Mouse (Mus musculus) left cerebral cortex, adult 18-20 months (tissue): ENCODE results near the gene Jam2. TPM values are rescaled to one million over a fixed set of nuclear protein-coding genes. Genes with fewer than 3 reads are reported as not detected.
A peak's percentile ranks its signal among the peaks of the same experiment; 100 is the strongest.

Source experiments
- DNase-seq, 2 experiments: peaks; one replicate each; pipeline ENCODE4 v3.0.0; 2021 to 2022; ENCODE audit warnings: low spot score in 2 of 2, mixed read lengths in 1 of 2
- total RNA-seq, 2 experiments: library from RNA; stranded (reverse); gene quantifications; 2 replicates each; pipeline ENCODE4 v1.2.3; 2021

The Jam2 gene
- total RNA-seq, 2 experiments from 2014 or later: 23.0 to 24.1 TPM

DNA sequence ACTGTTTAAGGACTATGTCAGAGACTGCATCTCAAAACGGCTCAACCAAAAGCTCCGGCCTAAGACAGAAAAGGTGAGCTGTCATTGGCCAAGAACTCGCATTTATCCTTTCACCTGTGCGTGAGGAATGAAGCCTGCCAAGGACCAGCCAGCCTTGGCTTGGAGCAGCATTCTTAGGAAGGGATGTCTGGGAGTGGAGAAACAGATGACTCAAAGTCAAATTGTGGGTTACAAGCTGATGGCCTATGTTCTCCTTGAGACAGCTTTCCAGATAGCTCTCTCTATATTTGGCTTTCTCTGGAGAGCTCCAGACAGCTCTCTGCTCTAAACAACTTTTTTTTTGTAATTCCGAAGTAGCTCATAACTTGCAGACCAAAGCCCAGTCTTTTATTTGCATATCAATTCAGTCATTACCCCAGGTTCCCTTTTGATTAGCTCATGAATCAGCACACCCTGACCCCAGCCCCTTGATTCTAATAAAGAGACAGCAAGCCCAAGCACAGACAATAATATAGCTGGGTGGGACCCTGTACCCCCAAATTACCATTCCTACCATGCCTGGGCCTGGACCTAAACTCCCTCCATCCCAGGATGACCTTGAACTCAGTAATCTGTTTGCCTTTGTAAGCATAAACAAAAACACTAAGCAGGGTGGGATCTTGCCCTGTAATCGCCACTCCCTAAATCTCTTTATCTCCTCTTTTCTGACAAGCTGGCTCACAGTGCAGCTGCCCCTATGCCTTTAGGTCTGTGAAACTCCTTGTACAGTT, 5.1 kb downstream of the Jam2 start:
- DNase-seq: no peak

DNA sequence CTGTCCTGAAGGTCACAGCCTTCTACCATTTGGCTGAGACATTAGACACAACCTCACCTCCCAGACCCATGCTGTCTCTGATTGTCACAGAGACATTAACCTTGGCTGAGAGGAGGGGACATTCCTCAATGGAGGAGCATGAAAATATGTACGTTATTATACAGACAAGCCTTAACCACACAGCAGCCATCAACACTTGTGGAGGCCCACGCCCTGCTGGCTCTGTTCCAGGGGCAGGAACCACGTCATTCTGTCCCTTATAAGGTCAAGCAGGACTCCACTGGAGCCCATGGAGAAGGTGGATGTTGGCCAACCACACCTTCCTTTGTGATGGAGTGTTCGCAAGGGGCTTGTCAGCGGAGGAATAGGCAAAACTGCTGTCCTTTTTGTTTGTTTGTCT, 5.8 kb downstream of the Jam2 start:
- no peak for DNase-seq

DNA sequence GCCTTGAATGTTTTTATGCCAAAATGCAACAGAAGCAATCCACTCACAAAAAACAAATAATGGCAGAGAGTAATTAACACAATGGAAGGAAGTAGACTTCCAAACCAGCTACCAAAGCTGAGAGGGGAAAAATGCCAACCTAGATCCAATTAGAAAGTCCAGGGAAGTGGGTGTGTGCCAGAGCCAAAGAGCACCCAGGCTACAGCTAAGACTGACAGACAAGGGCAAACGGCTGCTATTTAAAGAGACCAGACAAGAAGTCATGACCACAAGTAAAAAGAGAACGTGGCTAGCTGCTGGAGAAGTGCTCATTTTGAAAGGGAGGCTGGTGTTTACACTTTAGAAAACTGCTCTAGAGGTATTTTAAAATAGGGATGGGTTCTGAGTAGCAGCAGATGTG, 9.4 kb downstream of the Jam2 start:
- no peak for DNase-seq

DNA sequence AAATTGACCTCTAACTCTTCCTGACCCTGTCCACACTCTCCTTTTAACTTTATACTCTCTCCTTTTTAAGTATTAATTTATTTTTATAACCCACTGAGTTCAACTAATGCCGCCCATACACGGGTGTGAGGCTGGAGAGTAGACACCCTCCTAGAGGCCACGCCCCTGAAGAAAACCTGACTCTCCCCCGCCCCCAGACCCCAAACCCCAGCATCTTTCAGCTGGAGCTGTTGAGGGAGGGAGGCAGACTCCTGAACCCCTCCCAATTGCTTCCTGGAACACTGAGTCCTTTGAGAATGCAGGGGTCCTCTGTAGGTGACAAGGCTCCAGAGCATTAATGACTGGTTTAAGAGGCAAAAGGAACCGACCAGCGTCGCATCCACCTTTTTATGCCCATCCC, 11.0 kb downstream of the Jam2 start:
- DNase-seq: no peak

DNA sequence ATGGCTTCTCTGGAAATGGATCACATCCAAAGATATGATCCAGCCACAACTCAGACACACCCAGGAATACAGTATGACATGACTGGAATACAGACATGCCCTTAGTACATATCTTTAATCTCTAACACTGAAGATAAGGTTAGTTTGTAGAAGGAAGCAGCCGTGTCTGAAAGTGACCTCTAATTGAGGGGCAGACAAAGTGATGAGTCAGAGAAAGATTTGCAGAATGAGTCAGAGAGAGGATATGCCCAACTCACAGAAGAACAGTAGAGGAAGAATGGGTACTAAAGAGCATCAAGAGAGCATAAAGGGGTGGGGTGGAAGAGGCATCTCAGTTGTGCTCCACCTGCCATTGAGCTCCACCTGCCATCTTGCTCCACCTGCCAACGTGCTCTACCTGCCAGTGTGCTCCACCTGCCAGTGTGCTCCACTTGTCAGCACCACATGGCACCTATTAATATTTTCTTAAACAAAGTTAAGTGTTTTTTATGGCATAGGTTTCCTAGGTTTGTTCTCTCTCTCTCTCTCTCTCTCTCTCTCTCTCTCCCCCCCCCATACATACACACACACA, 16.8 kb downstream of the Jam2 start:
- DNase-seq: no peak

DNA sequence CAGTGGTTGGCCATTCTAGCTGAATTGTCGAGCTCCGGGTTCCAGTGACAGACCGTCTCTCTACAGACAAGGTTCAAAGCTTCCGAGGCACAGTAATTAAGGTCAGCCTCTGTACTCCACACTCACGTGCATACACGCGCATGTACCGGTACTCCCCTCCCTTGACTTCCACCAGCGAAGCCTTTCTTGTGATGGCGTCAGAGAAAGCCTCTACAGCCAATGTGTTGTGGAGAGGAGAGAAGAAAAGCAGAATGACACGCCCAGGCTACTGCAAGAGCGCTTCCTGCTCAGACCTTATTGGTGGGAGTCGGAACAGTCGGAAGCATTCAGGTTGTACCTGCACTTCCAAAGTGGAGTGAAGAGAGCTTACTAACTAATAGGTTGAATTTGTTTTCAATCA, 19.5 kb downstream of the Jam2 start:
- DNase-seq: no peak

DNA sequence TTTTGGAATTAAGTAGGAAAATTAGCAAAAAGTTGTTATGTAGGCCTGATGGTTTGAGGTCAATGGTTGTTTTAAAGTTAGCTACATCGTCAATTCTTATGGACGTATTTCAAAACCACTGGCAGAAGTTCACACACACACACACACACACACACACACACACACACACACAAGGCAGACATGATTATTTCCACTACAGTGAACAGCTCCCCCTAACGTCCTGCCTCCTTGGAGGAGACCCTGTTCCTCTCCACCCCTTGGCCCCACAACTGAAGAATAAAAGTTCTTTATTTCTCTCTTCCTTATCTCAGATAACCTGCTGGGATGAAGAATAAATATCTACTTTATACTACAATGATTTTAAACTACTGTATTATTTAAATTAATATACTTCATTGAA, 21.4 kb downstream of the Jam2 start:
- DNase-seq: no peak

DNA sequence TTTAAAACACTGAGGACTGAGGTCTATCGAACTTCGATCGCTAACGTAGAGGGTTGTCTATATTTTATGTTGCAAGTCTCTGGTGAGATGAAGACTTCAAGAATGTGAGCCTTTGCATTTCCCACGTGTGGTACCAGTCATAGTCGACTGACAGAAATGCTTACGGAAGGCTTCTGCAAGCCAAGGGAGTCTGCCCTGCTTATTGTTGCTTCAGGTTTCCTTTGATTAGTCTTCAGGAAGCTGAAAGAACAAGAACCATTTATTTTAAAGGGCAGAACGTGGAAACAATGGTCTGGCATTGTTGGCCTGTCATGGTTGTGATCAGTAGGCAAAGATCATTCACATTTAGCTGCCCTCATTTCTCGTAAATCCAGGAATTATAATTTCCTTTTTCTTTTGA, 22.8 kb downstream of the Jam2 start:
- no peak for DNase-seq

DNA sequence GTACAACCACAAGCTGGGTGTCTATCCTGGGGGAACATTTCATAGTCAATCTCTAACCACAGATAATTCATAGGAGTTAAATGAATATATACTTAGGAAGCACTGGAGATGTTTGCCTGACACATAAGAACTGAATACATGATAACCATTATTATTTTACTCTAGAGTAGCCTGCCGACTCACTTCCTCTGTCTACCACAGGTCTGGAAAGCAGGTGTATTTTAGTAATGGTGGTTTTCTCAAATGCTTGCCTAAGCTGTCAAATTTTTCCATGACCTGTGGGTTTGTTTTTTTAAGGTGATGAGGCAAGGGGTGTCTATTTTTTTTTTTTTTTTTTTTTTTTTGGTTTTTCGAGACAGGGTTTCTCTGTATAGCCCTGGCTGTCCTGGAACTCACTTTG, 26.1 kb downstream of the Jam2 start:
- DNase-seq: no peak

DNA sequence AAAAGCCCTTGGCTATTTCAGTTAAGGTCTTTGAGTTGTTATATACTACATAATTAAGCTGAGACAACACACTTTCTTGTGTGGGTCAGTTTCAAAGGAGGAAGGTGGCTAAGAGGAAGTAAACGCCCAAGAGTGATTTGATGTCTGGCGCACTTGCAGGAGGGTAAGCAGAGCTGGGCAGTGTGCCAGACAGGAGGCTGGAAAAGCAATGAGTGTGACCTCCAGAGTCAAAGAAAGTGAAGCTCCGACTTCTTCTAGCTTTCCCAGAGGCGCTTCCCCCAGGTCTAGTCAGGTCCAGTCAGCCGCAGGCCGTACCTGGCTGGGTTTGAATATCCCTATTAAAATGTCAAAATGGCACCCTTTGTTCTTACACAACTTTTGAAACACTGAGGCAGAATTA, 28.3 kb downstream of the Jam2 start:
- DNase-seq: no peak

DNA sequence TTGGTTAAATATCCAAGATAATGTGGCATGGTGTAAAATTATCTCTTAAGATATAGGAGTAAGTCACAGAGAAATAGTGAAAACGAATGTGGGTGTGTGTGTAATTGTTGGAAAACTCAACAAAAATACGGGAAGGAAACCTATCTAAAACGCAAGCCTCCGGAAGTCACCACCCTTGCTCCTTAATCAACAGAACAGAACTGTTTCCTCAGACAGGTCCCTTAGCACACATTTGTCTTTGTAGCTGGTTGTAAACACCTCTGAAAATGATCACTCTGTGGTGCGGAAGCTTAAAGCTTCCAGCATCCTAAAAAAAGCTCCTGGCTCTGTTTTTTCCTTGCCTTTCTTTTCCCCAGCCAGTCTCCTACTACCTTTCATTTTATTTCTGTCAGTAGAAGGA, 30.9 kb downstream of the Jam2 start:
- DNase-seq: no peak

DNA sequence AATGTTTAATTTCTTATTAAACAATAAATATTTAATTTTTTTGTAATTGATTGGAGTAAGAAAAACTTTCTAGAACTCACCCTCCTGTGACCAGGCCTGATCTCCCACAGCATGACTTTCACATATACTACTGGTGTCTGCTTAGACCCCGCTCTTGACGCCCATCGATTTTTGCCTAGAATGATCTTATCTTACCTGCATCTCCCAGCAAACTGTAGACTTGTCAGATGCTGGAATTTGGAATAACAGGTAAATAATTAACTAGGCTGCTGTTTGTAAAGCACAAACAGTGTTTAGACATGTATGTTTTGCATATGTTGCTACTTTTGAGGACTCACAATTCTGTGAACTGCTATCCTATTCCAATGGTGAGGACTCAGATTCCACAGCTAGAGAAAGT, 32.3 kb downstream of the Jam2 start:
- DNase-seq: no peak

DNA sequence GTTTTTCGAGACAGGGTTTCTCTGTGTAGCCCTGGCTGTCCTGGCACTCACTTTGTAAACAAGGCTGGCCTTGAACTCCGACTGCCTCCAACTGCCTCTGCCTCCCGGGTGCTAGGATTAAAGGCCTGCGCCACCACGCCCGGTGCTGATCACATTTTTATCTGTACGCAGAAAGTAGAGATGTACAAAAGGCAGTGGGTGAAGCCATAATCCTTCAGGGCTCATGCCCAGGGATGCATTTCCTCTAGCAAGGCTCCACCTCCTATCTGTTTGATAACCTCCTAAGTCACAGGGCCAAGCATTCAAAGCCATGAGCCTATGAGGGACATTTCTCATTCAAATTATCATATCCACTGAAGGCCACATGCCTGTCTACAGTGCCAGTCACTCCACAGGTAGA, 34.0 kb downstream of the Jam2 start:
- DNase-seq: no peak

DNA sequence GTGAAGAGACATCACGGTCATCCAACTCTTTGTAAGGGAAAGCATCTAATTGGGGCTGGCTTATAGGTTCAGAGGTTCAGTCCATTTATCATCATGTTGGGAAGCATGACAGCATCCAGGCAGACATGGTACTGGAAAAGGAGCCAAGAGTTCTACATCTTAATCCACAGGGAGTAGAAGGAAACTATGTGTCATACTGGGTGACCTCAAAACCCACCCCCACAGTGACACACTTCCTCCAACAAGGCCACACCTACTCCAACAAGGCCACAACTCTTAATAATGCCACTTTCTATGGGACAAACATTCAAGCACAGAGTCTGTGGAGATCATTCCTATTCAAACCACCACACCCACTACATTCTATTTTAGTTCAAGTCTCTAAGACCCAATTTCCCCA, 36.3 kb downstream of the Jam2 start:
- DNase-seq: no peak

DNA sequence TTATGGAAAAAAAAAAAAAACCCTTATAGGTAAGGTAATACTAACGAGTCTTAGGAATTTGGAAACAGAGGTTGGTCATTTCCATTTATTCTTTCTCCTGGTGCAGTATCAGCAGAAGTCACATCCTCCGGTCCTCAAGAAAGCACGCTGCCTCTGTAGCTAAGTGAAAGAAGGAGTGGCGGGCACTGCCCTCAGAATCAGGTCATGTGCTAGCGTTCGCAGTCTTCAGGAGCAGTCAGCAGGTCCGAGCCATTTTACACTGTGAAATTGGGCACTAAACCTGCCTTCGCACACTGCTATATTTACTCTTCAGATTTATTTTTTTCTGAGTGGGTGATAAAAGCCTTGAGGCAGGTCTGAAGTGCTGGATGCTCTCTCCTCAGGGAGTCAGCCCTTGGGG, 39.9 kb downstream of the Jam2 start:
- no peak for DNase-seq

DNA sequence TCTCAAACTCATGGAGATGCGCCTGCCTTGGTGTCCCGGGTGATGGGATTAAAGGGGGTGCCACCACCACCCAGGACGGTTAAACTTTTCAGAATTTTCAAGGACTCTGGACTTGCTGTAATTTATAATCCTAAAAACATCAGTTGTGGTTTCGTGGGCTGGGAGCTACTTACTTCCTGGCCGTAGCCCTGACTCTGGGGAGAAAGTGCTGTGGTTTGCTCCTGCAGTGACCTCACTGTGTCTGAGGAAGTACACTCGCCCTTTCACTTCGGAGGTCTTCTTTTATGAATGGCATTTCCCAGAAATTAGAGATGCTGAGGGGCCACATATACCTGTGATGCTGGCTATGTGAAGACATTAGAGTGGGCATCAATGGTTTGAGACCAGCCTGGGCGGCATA, 40.6 kb downstream of the Jam2 start:
- no peak for DNase-seq

DNA sequence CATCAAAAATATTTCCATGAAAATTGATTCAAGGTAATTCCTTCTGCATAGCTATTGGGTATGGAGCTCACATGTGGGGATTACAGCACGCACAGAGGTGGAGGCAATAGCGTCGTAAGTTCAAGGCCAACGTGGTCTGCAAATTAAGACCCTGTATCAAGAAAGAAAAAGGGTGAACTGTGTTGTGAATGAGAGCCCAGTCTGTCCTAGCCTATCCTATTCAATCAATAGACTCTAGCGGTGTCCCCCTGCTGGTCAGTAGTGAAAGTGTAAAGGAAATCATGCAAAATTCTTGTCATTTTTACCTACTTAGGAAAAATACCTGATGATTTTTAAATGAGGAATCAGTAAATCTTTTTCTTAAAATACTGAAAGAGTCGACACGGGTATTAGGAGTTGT, 43.5 kb downstream of the Jam2 start:
- DNase-seq: peak; percentile 44

DNA sequence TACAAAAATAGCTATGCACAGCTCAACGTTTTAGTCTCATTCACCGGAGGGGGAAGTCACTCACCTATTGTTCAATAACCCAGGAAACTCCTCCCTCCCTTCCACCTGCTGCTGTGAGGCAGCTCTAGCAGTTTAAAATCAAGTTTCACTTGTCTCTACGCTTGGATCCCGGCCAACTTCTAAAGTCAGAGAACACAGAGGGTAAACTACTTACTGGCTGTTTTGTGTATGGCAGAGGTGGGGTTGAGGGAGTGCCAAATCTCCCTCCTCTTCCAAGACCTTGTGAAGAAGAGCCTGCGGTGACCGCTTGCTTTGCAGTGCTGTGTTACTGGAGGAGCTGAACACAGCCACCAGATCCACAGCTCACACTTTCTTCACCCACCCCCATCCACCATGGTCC, 51.1 kb downstream of the Jam2 start:
- no peak for DNase-seq

DNA sequence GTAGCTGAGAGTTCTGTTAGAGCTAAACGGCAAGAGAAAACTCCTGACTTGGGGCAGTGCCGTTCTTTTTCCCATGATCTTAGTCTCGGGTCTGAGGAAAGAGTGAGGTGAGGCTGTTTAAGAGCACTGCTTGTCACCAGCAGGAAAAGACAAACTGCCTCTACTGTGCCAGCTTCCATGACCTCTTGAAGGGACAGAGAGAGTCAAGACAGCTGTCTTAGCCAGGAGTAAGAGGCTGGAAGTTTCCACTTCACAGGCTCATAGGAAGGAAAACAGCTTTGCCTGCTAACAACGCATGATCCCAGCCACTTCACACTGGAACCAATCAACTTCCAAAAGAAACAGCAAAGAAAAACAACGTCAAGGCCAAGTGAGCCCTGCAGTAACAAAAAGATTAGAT, 57.8 kb downstream of the Jam2 start:
- no peak for DNase-seq

DNA sequence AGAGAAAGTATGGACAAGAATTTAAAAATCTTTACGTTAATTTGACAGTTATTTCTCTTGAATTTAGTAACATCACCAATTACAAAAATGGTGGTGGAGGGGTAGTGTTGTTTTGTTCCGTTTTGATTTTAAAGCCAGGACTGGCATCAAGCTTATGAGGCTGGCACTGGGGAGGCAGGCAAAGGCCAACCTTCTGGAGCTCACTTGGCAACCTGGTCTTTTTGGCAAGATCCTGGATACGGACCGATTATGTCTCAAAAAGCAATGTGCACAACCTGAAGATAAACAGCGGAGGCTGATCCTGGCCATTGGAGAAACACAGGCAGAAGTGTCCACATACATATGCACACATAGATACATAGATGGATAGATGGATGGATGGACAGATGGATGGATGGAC, 58.8 kb downstream of the Jam2 start:
- no peak for DNase-seq

DNA sequence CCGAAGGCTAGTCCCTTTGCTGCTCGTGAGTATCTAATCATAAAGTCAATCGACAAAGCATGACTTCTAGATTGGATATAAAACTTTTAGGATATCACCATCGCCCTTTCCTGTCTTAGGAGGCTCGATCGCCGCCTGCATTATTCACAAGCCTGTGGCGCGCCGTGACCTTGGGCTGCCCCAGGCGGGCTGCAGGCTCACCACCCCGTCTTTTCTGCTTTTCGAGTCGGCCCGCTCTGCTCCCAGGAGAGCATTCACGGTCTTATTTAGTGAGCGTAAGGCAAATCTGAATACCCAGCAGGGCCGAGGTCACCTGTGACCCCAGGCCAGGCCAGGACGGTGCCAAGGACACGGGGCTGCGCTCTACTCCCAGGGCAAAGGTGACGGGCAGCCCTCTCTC, 60.4 kb downstream of the Jam2 start:
- DNase-seq: no peak

DNA sequence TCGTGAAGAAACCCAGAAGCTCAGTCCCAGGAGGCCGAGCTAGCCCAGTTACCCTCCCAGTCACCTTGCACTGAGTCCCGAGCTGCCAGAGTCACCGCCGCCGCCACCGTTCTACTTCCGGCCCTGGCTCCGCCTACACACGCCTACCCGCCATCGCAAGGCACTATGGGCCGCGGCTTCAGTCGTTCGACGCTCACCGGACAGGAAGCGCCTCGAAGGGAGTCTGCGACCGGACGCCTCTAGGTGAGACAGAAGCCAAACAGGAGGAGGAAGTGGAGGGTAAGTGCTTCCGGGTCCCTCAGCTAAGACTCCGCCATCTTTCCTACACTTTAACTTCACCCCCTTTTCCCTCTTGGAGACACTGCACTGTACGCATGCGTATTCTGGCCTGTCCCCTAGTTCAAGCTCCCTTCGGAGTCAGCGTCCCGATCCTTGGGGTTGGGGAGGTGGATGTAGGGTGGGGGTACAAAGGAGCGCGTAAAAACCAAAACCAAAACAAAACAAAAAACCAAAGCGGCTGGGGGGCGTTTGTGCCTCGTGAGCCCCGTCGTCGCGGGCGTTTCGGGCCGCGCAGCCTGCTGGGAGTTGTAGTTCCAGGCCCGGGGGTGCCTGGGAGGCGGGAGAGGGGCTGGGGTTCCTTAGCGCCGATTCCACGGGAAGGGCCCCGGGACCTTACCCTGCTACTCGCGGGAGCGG, 61.0 kb downstream of the Jam2 start, which contains the start of gene Gabpa:
Gene Gabpa, plus strand, starts transcription at position 181 of the 696 bp plus-strand sequence.
- DNase-seq: peak; percentile 89 to 93

DNA sequence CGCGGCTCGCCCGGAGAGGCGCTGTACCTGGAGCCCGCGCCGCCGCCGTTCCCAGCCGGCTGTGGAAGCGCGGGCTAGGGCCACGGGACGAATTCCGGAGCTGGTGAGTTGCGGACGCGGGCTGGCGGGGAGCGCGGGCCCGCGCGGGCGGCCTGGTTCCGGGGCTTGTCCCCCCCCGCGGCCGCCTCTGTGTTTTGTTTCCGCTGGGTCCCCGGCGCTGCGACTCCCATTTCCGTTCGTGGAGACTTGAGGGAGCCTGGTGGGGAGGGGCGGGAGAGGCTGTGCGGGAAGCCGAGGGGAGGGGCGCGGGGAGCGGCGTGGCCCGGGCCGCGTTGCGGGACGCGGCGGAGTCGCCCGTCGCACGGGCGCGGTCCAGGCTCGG, 61.5 kb downstream of the Jam2 start, which contains the start of gene Atp5j:
Gene Atp5j, minus strand, starts transcription at position 185 of the 382 bp plus-strand sequence.
- peak; percentile 82 to 89 for DNase-seq
